Mouse (Mus musculus) embryonic fibroblast, embryonic 13.5 days (primary cell): ENCODE measurements around the gene Tfdp2. TPM values are rescaled to one million over a fixed set of nuclear protein-coding genes. Genes with fewer than 3 reads are reported as not detected.

Source experiments
- H3K27ac ChIP-seq: 2 replicates; pipeline ENCODE4 v1.5.1; 2012; ENCODE audit warnings: low read length, control low read depth, inconsistent platforms; ENCODE audit not compliant: insufficient read depth
- H3K4me1 ChIP-seq: 2 replicates; pipeline ENCODE4 v1.6.1; 2011; ENCODE audit warnings: low read length; ENCODE audit not compliant: control insufficient read depth, insufficient read depth
- H3K4me3 ChIP-seq: 2 replicates; pipeline ENCODE4 v1.5.1; 2011; ENCODE audit warnings: mild to moderate bottlenecking, control low read depth, low read length; ENCODE audit not compliant: insufficient read depth
- CTCF ChIP-seq: IDR thresholded peaks from 2 replicates; pipeline ENCODE4 v1.5.1; 2011; ENCODE audit warnings: mild to moderate bottlenecking, control low read depth, low read length, moderate library complexity, borderline replicate concordance; ENCODE audit not compliant: insufficient read depth
- POLR2A ChIP-seq: IDR thresholded peaks from 2 replicates; pipeline ENCODE4 v1.6.1; 2011; ENCODE audit warnings: low read depth, mild to moderate bottlenecking, control low read depth, low read length, moderate library complexity
- polyA plus RNA-seq: library from polyadenylated mRNA; stranded (reverse); fragments of >200 nt; gene quantifications from 2 replicates; pipeline ENCODE4 v1.2.4, GENCODE M21; 2011; ENCODE audit warnings: low read depth; ENCODE audit not compliant: missing spikeins, insufficient read length

Gene Tfdp2
- polyA plus RNA-seq, 1 experiment: 29.6 TPM

DNA sequence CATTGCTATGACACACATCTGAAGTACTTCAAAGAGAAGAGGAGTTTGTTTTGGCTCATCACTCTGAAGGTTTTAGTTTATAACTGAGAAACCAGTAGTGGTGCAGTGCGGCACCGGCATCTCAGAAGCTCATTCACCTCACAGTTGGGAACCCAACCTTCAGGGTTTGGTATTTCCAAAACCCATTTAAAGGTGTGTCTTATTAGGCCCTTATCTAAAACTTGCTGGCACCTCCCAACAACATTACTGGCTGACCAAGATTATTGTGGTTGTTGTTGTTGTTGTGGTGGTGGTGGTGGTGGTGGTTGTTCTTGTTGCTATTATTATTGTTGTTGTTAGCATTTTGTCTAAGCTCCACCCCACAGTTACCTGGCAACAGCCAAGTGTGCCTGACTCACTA lies 58.7 kb downstream of the Tfdp2 start:
- no peaks in the 10 kb centered on the region; the same call in 1 of the 2 replicates for H3K4me1 ChIP-seq
- H3K4me3 ChIP-seq: no peak overlapping the region
- TF ChIP-seq CTCF (no peak), POLR2A (no peak)
- H3K27ac ChIP-seq: no peak overlapping the region

DNA sequence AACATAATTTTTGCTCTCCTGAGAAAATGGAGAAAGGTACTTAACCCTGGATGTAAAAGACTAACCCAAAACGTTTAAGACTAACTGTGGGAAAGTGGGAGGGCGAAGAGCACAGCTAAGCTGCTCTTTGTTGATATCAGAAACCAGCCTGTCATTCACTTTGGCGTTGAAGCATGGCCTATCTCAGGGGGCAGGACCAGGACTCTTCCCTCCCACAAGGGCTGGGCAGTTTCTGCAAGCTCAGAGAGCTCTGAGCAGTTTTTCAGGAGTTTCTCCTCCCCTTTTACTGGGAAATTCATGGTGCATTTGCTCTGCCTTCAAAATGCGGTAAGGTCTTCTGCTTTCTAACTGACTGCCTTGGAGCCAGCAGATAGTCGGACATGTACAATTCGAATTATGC lies 62.4 kb downstream of the Tfdp2 start:
- no peaks in the 10 kb centered on the region; the same call in 1 of the 2 replicates for H3K4me1 ChIP-seq
- H3K27ac ChIP-seq: no peak overlapping the region
- H3K4me3 ChIP-seq: no peak overlapping the region
- TF ChIP-seq CTCF: no peak
- TF ChIP-seq POLR2A: no peak

DNA sequence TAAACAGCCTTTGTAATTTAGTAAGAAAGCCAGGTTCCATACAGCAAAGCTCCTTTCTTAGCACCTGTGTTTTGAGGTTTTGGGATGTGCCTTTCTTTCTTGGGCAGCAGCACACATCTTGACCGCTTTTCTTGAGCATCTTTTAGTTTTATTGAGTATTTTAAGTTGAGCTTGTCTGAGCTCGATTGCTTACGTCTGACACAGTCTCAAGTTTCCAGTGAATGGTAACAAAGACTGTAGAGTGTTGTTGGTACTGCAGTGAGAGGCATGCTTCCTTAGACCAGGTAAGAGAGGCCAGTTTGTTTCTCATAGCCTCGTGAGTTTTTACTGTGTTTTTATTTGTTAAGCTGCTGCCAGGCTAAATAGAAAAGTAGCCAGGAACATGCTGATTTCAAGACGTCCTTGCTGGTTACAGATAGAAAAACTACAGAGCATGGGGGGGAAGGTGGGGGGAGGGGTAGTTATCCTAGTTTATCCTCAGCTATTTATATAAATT lies 63.0 kb downstream of the Tfdp2 start:
- TF ChIP-seq CTCF: no peak
- TF ChIP-seq POLR2A: peak; percentile 58
- no peaks in the 10 kb centered on the region; the same call in 1 of the 2 replicates for H3K4me1 ChIP-seq
- H3K27ac ChIP-seq: peak overlapping the region; percentile 34; the same call in 1 of the 2 replicates
- H3K4me3 ChIP-seq: peak overlapping the region; percentile 97

GRCm38 (mm10) chr9:96259753-96260520 lies 63.9 kb downstream of the Tfdp2 start:
- TF ChIP-seq POLR2A: no peak
- no peak for TF ChIP-seq CTCF
- Histone ChIP-seq H3K27ac (no peak overlapping the region), H3K4me3 (peak overlapping the region; percentile 53), H3K4me1 (no peaks in the 10 kb centered on the region; the same call in 1 of the 2 replicates)

DNA sequence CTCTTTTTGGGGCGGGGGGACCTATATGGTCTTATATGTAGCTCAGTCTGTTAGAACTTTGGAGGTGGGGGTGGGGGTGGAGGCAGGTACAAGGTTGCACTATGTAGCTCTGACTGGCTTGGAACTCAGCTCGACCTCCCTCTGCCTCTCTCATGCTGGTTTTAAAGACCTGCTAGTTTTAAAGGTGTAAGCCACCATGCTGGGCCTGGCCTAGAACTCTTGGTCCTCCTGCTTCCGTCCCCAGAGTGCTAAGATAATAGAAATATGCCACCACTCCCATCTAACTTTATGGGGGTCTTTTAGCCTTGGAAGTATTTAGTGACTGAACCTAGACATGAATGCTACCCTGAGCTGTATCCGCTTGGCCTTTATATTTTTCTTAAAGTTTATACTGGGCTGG lies 65.0 kb downstream of the Tfdp2 start:
- no peaks in the 10 kb centered on the region; the same call in 1 of the 2 replicates for H3K4me1 ChIP-seq
- no peak overlapping the region for H3K27ac ChIP-seq
- TF ChIP-seq POLR2A (no peak), CTCF (no peak)
- H3K4me3 ChIP-seq: no peak overlapping the region

GRCm38 (mm10) chr9:96261980-96262379 lies 65.9 kb downstream of the Tfdp2 start:
- H3K4me1 ChIP-seq: no peaks in the 10 kb centered on the region; the same call in 1 of the 2 replicates
- no peak overlapping the region for H3K27ac ChIP-seq
- TF ChIP-seq POLR2A (no peak), CTCF (no peak)
- no peak overlapping the region for H3K4me3 ChIP-seq

DNA sequence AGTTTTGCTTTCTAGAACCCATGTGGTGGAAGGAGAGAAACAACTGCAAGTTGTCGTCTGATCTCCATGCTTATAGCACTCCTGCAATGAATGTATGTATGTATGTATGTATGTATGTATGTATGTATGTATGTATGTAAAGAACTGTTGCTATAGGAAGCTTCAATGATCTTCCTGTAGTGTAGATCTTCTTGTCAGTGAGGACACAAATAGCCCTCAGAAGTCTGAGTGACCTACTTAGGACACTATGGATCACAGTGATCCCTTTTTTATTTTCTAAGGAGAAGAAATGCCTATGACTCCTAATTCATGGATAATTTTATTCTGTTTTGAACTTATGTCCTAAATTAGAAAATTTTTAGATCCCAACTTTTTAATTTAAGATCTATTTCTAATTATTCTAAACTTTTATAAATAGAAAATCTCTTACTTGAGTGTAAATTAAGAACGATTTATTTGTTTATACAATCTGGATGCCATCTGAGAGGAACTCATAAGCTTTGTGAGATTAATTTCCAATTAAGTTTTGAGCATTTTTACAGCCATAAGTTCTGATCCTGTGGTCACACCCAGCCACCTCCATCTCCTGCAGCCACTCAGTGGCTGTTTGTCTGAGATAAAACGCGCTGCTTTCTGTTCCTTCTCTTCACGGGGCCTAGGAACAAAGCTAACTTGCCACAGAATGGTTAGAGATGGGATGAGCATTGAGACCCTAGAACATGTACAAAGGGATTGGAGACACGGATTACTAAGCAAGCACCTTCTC lies 70.9 kb downstream of the Tfdp2 start:
- H3K4me1 ChIP-seq: no peaks in the 10 kb centered on the region
- no peak for TF ChIP-seq CTCF
- TF ChIP-seq POLR2A: no peak
- H3K27ac ChIP-seq: no peak overlapping the region
- no peak overlapping the region for H3K4me3 ChIP-seq

DNA sequence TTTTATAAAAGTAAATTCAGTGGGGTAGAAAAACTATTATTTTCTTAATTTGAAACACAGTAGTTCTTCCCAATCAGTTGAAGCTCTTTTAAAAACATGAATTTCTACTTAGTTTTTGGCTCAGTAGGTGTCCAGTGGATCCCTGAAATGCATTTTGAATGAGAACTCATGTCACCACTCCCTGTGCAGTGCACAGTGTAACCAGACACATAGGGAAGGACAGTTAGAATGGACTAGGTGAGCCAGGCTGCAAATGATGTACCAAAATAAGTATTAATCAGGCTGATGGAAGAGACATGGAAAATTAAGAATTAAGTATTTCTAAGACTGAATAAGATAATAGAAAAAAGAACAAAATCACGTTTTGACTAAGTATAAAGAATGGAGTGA lies 71.5 kb downstream of the Tfdp2 start:
- Histone ChIP-seq H3K27ac (no peak overlapping the region), H3K4me1 (no peaks in the 10 kb centered on the region), H3K4me3 (no peak overlapping the region)
- TF ChIP-seq POLR2A (no peak), CTCF (no peak)

DNA sequence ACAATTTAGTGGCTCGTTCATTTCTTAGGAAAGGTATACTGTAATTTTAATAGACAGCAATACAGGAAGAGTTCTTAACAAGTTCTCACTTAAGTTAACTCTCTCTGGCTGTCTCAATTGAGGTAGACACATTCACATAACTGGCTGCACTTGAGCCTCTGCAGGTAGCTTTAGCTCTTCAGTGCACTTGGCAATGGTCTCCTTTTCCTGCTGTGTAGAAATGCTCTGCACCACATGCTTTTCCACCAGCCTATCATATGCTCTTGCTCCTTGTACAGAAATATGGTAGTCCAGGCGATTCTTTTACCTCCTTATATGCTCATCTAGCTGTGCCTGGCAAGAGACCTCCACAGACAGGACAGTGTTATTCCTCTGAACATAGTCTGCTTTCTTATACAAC lies 73.7 kb downstream of the Tfdp2 start:
- Histone ChIP-seq H3K4me1 (no peaks in the 10 kb centered on the region), H3K27ac (no peak overlapping the region), H3K4me3 (no peak overlapping the region)
- TF ChIP-seq CTCF: no peak
- TF ChIP-seq POLR2A: no peak

DNA sequence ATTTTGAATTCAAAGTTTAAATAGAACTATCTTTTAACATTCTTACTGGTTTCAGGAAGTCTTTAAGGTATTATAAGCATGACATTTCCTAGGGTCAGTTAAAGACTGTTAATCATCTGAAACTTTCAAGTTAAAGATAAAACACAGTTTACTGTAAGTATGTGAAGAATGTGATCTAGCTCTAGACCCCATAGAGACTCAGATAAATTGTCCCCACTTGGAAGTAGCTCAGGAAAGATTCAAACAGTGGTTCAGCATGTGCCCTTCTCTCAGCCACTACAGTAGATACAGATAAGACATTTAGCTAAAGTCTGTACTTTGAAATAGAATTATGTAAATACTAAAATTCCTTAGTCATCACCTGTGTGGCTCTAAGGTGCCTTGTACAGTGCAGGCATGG lies 79.5 kb downstream of the Tfdp2 start:
- Histone ChIP-seq H3K27ac (no peak overlapping the region), H3K4me1 (no peaks in the 10 kb centered on the region), H3K4me3 (no peak overlapping the region)
- no peak for TF ChIP-seq CTCF
- no peak for TF ChIP-seq POLR2A
